Mouse (Mus musculus) hindbrain, embryonic 10.5 days (tissue): ENCODE results near the gene Naa16. TPM values are rescaled to one million over a fixed set of nuclear protein-coding genes. Genes with fewer than 3 reads are reported as not detected.

Experiments used
- DNase-seq: peaks from one replicate; pipeline ENCODE4 v3.0.0-alpha.2; 2017; ENCODE audit warnings: low spot score
- H3K27ac ChIP-seq: fragments of 300-500 bp; sonication (generic); 2 replicates; pipeline ENCODE4 v1.5.1; 2016; ENCODE audit warnings: mild to moderate bottlenecking, moderate library complexity
- H3K27me3 ChIP-seq: fragments of 300-500 bp; sonication (generic); 2 replicates; pipeline ENCODE4 v1.6.1; 2016; ENCODE audit warnings: mild to moderate bottlenecking; ENCODE audit not compliant: poor library complexity, insufficient read depth, severe bottlenecking
- H3K36me3 ChIP-seq: fragments of 300-500 bp; sonication (generic); 2 replicates; pipeline ENCODE4 v1.6.1; 2016; ENCODE audit warnings: mild to moderate bottlenecking, moderate library complexity
- H3K4me1 ChIP-seq: fragments of 300-500 bp; sonication (generic); replicated peaks from 2 replicates; pipeline ENCODE4 v1.6.1; 2016; ENCODE audit warnings: mild to moderate bottlenecking
- H3K4me3 ChIP-seq: fragments of 300-500 bp; sonication (generic); 2 replicates; pipeline ENCODE4 v1.5.1; 2016; ENCODE audit warnings: mild to moderate bottlenecking, moderate library complexity
- H3K9me3 ChIP-seq: fragments of 300-500 bp; sonication (generic); 2 replicates; pipeline ENCODE4 v1.6.1; 2016; ENCODE audit warnings: mild to moderate bottlenecking, moderate library complexity
- WGBS: fragments of 180-500 bp; shearing (Covaris S2); methylation state at CpG from one replicate; pipeline ENCODE4 v1.1.7; 2016; 5-methylcytosine and 5-hydroxymethylcytosine counted together
- polyA plus RNA-seq: library from polyadenylated mRNA; unstranded; fragments of >200 nt; fragmentation: Nextera tagmentation; extraction: Ambion mirVana; gene quantifications from 2 replicates; pipeline ENCODE4 v1.2.1, GENCODE M21; 2016

Gene Naa16
- polyA plus RNA-seq, 1 experiment from 2014 or later, result 30.8 TPM

DNA sequence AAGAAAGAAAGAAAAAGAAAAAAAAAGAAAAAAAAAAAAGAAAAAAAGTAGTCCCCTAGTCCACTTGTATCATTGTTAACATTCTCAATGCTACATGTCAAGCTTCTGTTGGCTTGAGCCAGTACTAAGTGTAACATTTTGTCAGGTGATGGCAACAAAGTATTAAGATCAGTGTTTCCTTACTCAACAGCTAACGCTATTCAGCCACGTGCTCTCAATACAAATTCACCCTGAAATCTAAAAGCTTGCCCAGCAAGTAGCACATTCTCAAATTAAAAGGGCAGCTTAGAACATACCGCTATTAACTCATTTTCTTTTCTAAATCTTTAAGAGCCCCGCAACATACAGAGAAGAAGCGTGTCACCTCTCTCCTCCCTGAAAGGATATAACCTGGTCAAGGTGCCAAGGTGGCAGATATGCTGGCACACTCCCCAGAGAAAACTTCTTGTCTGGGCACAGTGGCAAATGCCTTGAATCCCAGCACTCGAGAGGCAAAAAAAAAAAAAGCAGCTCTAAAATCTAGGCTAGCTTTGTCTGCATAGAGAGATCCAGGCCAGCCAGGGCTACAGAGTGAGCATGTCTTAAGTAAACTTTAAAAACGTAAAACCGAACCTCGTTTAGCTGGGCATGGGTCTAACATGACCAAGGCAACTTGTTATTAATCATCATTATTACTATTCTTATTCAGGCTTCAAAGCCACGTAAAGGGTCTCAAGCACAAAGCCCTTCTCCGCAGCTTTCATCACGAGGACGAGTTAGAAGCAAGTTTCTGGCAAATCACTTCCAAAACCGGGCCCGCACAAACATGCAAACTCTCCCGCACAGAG is 927 bp downstream of the Naa16 start:
- H3K4me1 ChIP-seq, result peaks cover 20% of the 10 kb centered on the region
- peak overlapping the region; percentile 81 for H3K4me3 ChIP-seq
- H3K27me3 ChIP-seq, result no peaks in the 10 kb centered on the region
- no peaks in the 10 kb centered on the region for H3K9me3 ChIP-seq
- no peak for DNase-seq
- H3K36me3 ChIP-seq, result peaks cover 33% of the 10 kb centered on the region
- H3K27ac ChIP-seq, result peak overlapping the region; percentile 95
- 4% methylated on average over 16 of the region's 16 CpGs for WGBS

DNA sequence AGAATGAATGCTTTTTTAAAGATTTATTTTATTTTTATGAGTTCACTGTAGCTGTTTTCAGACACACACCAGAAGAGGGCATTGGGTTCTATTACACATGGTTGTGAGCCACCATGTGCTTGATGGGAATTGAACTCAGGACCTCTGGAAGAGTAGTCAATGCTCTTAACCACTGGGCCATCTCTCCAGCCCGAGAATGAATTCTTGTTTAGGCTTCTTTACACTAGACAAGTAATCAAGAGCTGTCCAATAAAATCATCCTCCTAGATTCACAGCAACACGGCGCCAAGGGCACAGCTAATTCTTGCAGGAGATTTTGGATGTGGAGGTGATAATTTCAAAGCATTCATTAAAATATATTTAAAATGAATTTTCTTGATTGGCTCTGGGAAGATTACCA is 2.3 kb downstream of the Naa16 start:
- Histone ChIP-seq H3K9me3 (no peaks in the 10 kb centered on the region), H3K27me3 (no peaks in the 10 kb centered on the region), H3K27ac (no peak overlapping the region), H3K36me3 (peaks cover 43% of the 10 kb centered on the region), H3K4me1 (peaks cover 20% of the 10 kb centered on the region), H3K4me3 (no peak overlapping the region)
- DNase-seq, result no peak
- WGBS, result 94% methylated on average over 3 of the region's 3 CpGs

DNA sequence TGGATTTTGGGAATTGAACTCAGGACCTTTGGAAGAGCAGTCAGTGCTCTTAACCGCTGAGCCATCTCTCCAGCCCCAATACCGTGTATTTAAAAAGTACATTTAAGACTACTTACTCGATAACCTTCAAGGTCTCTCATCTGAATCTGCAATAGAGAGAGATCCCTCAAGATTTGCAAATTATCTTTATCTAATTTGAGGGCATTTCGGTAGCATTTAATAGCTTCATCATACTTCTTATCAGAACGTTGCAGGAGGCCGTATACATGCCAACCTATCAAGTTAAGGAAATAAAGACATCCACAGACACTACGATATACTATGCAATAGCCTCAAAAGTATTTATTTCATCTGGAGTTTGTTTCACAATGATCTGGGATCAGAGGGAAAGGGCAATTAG is 7.5 kb downstream of the Naa16 start:
- Histone ChIP-seq H3K9me3 (no peaks in the 10 kb centered on the region), H3K4me1 (0 out of 2 replicates have a peak, but pooled peaks cover 4% of the 10 kb centered on the region), H3K27ac (no peak overlapping the region), H3K4me3 (no peak overlapping the region), H3K36me3 (peaks cover 86% of the 10 kb centered on the region), H3K27me3 (no peaks in the 10 kb centered on the region)
- 96% methylated on average over 7 of the region's 7 CpGs for WGBS
- no peak for DNase-seq

DNA sequence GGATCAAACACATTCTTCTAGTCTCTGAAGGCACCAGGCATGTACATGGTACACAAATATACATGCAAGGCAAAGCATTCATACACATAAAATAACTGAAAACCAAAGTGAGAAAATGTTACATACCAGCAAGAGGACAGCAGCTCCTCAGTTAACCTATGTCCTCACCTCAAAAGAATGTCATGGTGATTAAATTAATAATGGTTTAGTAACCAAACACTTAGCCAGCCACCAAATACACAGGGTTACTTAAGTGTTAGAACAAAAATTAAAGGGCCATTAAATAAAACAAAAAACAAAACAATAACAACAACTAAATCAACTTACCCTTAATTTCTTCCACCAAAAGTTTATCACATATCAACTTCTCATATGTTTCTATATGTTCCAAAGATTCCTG is 13.5 kb downstream of the Naa16 start:
- Histone ChIP-seq H3K27me3 (no peaks in the 10 kb centered on the region), H3K36me3 (peaks cover 61% of the 10 kb centered on the region), H3K4me3 (no peak overlapping the region), H3K4me1 (no peaks in the 10 kb centered on the region), H3K27ac (no peak overlapping the region), H3K9me3 (no peaks in the 10 kb centered on the region)
- DNase-seq, result no peak

DNA sequence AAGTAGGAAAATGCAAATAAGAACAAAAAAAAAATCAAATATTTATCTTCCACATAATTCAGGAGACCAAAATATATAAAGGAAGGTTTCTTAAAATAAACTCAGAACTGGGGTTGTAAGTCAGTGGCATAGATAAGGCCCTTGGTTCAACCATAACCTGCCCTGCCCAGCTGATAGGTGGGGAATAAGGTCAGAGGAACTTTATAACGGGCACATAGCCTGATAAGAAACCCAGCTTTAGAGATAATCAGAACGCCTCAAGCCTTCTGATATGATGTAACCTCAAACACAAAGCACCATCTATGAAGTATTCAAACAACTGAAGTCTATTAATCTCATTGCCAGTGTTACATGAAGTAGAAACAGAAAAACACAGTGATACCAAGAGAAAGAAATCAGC is 32.5 kb downstream of the Naa16 start:
- H3K4me1 ChIP-seq, result no peaks in the 10 kb centered on the region

DNA sequence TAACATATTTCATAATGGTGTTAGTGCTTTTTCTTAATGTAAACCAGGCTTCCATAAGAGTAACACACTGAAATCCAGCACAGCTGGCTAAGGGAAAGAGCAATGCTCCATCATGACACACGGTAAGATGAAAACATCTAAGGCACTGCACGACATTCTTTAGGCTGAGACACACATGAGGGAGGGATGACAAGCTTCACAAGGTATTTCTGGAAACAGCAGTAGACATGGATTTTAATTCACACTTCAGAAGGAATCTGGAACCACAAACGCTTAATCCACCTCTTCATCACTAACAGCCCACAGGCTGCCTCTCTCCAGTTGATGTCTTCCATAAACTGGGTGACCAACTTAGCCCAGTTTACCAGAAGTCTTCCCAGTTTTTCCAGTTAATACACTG is 44.2 kb downstream of the Naa16 start:
- Histone ChIP-seq H3K36me3 (peaks cover 90% of the 10 kb centered on the region), H3K27ac (no peak overlapping the region), H3K9me3 (peaks cover 6% of the 10 kb centered on the region; the same call in 1 of the 2 replicates), H3K27me3 (no peaks in the 10 kb centered on the region), H3K4me3 (no peak overlapping the region), H3K4me1 (no peaks in the 10 kb centered on the region)
- WGBS, result 97% methylated on average over 3 of the region's 3 CpGs
- DNase-seq, result no peak

More for the DNA sequence above, 32.5 kb downstream of the Naa16 start:
- Histone ChIP-seq H3K36me3 (peaks cover 86% of the 10 kb centered on the region), H3K4me3 (no peak overlapping the region), H3K9me3 (no peaks in the 10 kb centered on the region), H3K27ac (no peak overlapping the region), H3K27me3 (no peaks in the 10 kb centered on the region)
- 93% methylated on average over 2 of the region's 2 CpGs for WGBS
- DNase-seq, result no peak

DNA sequence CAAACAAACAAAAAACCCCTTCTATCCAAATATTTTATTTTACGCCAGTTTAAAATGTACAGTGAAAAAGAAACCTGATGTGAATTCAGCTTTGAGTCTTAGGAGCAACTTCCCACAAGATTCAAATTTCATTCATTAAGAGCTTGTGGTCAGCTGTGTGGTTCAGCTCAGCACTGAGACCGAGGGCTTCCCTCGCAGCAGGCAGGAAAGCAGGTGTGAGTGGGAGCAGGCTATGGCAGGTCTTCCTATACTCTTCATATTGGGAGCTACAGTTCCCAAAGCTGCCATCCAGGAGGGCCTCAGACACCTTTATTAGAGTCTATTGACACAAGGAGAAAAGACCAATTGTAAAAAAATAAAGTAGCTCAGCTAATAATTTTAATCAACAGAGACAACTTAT is 55.0 kb downstream of the Naa16 start:
- no peak for DNase-seq
- Histone ChIP-seq H3K4me3 (no peak overlapping the region), H3K9me3 (no peaks in the 10 kb centered on the region), H3K27ac (no peak overlapping the region), H3K27me3 (no peaks in the 10 kb centered on the region), H3K36me3 (peaks cover 66% of the 10 kb centered on the region), H3K4me1 (peaks cover 9% of the 10 kb centered on the region)
- WGBS, result 92% methylated on average over 3 of the region's 3 CpGs

DNA sequence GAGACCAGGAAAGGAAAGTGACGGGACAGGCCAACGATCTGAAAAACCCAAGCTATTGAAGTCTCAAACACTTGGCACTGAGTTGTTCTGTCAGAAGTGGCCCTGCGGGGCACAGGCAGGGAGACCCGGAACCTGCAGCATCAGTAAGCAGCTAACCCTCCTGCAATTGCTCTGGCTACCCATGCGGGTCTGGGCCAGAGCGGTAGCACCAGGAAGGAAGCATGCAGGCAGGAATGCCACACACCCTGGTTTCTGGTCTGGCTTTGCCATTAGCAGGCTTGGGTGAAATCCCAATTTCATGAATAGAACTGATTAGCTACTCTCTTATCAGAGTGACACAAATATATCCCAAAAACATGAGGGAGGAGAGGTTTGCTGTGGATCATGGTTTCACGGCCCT is 58.6 kb downstream of the Naa16 start:
- 80% methylated on average over 7 of the region's 7 CpGs for WGBS
- no peaks in the 10 kb centered on the region for H3K9me3 ChIP-seq

DNA sequence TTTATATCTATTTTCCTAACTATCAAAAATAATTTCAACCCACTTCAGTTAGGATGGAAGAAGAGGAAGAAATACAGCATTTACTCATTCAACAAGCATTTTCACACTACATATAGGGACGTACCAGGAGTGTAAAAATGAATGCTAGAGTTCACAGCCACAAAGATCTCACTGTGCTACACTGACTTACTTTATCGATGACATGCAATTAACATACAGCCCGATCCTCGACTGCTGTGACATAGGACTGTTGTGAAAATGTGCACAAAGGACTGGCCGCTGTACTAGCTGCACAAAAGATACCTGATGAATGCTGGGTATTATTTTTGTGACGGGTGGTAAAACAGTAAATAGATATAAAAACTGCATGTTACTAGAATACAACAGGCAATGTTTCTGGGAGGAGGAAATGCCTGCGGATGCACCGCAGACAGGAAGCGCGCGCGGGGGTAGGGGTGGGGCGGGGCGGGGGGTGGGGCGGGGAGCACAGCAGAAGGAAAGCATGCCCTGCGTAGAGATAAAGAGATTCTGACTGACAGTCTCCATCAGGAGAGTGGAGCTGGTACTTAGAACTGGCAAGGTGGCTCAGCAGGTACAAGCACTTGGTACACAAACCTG is 59.5 kb downstream of the Naa16 start:
- Histone ChIP-seq H3K27ac (peak overlapping the region; percentile 14; the same call in 1 of the 2 replicates), H3K4me3 (no peak overlapping the region), H3K27me3 (no peaks in the 10 kb centered on the region), H3K9me3 (no peaks in the 10 kb centered on the region), H3K36me3 (peaks cover 24% of the 10 kb centered on the region), H3K4me1 (peaks cover 9% of the 10 kb centered on the region)
- WGBS, result 67% methylated on average over 16 of the region's 16 CpGs
- DNase-seq, result no peak

More for the DNA sequence above, 58.6 kb downstream of the Naa16 start:
- DNase-seq, result no peak
- no peaks in the 10 kb centered on the region for H3K27me3 ChIP-seq
- no peak overlapping the region for H3K4me3 ChIP-seq
- H3K4me1 ChIP-seq, result peaks cover 9% of the 10 kb centered on the region
- H3K36me3 ChIP-seq, result peaks cover 33% of the 10 kb centered on the region
- no peak overlapping the region for H3K27ac ChIP-seq

DNA sequence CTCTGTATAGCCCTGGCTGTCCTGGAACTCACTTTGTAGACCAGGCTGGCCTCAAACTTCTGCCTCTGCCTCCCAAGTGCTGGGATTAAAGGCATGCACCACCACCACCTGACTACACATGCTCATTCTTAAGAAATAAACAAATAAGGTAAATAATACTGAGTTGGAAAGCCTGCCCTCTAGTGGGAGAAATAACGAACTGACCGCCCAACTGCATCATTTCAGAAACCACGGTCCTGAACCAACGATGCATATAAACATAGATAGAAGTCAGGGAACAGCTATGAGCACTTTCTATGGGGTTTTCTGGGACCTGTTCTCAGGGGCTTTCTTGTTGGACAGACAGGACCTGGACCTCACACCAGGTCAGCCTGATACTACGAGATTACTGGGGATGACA is 63.5 kb downstream of the Naa16 start:
- H3K36me3 ChIP-seq, result no peaks in the 10 kb centered on the region
- H3K4me1 ChIP-seq, result peaks cover 9% of the 10 kb centered on the region
- no peaks in the 10 kb centered on the region for H3K27me3 ChIP-seq
- DNase-seq, result no peak
- WGBS, result 35% methylated on average over 5 of the region's 5 CpGs
- H3K27ac ChIP-seq, result no peak overlapping the region
- H3K9me3 ChIP-seq, result no peaks in the 10 kb centered on the region
- no peak overlapping the region for H3K4me3 ChIP-seq

DNA sequence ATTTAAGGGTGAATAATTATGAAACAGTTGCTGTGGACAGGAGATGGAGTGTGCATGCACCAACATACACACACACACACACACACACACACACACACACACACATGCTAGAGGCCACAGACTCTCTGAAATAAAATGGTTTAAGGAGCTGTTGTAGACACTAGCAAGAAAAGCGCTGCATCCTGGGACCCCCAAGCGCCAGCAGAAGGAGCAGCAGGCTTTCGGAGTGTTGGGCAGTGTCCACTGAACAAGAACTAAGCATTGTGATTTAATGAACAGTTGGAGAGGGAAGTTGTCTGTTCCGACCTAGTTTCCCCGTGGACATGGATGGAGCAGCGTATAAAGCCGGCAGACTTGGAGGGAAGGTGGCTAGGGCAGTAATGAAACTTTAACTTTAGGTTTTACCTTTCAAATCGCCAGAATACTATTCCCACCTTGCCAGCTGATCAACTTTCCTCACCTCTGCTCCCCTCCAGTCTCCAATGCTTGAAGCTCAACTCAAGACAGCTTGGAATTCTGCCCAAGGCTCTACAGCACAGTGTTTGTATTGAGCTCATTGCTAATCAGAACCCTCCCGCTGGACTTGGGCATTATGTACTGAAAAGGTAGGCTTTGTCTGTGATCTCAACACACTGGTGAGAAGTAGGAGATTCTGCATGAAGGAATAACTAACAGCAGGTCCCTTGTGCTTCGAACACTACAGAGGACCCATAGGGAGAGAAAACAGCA is 66.3 kb downstream of the Naa16 start:
- H3K27ac ChIP-seq, result no peak overlapping the region
- WGBS, result 86% methylated on average over 10 of the region's 10 CpGs
- H3K27me3 ChIP-seq, result no peaks in the 10 kb centered on the region
- H3K4me1 ChIP-seq, result peaks cover 6% of the 10 kb centered on the region; the same call in 1 of the 2 replicates
- H3K36me3 ChIP-seq, result no peaks in the 10 kb centered on the region
- H3K4me3 ChIP-seq, result no peak overlapping the region
- no peaks in the 10 kb centered on the region for H3K9me3 ChIP-seq
- no peak for DNase-seq

DNA sequence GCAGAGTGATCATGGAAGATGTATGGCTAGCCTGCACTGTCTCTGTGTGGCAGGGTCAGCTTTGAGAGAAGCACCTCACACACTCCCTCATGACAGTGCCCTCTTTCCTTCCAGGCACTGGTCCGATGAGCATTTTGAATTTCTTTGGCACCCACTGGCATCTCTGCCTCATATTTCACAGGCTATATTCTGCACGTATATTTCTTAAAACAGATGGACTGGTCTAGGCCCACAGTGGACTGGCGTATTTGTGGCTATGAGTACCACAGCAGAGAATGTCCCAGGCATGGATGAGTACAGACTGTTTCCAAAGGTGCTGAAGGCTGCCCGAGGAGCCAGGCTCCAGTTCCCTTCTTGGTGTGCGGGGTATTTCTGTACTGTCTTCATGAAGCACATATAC is 68.7 kb downstream of the Naa16 start:
- Histone ChIP-seq H3K36me3 (no peaks in the 10 kb centered on the region), H3K27me3 (no peaks in the 10 kb centered on the region), H3K27ac (no peak overlapping the region), H3K4me3 (no peak overlapping the region), H3K9me3 (no peaks in the 10 kb centered on the region), H3K4me1 (peaks cover 6% of the 10 kb centered on the region; the same call in 1 of the 2 replicates)
- 91% methylated on average over 5 of the region's 5 CpGs for WGBS
- DNase-seq, result no peak

DNA sequence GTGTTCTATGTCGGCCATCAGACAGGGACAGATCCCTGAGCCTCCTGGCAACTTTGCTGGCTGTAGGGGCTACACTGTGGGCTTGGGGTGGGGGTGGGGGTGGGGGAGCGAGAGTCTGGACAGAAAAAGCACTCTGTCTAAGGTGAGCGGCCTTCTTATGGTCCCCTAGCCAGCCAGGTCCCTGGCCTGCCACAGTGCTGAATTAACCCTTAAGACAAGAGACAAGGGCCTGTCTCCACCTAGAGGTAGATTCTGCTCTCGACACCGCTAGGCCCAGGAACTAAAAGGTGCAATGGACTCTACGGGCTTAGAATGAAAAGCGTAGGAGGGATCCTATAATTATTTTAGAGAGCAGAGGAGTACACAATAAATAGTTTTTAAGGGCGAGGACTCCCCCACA is 69.4 kb downstream of the Naa16 start:
- Histone ChIP-seq H3K36me3 (no peaks in the 10 kb centered on the region), H3K27me3 (no peaks in the 10 kb centered on the region), H3K4me1 (peaks cover 6% of the 10 kb centered on the region; the same call in 1 of the 2 replicates), H3K27ac (peak overlapping the region; percentile 50), H3K9me3 (no peaks in the 10 kb centered on the region), H3K4me3 (no peak overlapping the region)
- DNase-seq, result peak; percentile 44
- 32% methylated on average over 8 of the region's 8 CpGs for WGBS
